Mouse (Mus musculus) hindbrain, embryonic 10.5 days (tissue): ENCODE data around the gene Pcnt. TPM values are rescaled to one million over a fixed set of nuclear protein-coding genes. Genes with fewer than 3 reads are reported as not detected.

Source experiments
- DNase-seq: peaks from one replicate; pipeline ENCODE4 v3.0.0-alpha.2; 2017; ENCODE audit warnings: low spot score
- H3K27ac ChIP-seq: fragments of 300-500 bp; sonication (generic); 2 replicates; pipeline ENCODE4 v1.5.1; 2016; ENCODE audit warnings: mild to moderate bottlenecking, moderate library complexity
- H3K27me3 ChIP-seq: fragments of 300-500 bp; sonication (generic); 2 replicates; pipeline ENCODE4 v1.6.1; 2016; ENCODE audit warnings: mild to moderate bottlenecking; ENCODE audit not compliant: poor library complexity, insufficient read depth, severe bottlenecking
- H3K36me3 ChIP-seq: fragments of 300-500 bp; sonication (generic); 2 replicates; pipeline ENCODE4 v1.6.1; 2016; ENCODE audit warnings: mild to moderate bottlenecking, moderate library complexity
- H3K4me1 ChIP-seq: fragments of 300-500 bp; sonication (generic); replicated peaks from 2 replicates; pipeline ENCODE4 v1.6.1; 2016; ENCODE audit warnings: mild to moderate bottlenecking
- H3K4me3 ChIP-seq: fragments of 300-500 bp; sonication (generic); 2 replicates; pipeline ENCODE4 v1.5.1; 2016; ENCODE audit warnings: mild to moderate bottlenecking, moderate library complexity
- H3K9me3 ChIP-seq: fragments of 300-500 bp; sonication (generic); 2 replicates; pipeline ENCODE4 v1.6.1; 2016; ENCODE audit warnings: mild to moderate bottlenecking, moderate library complexity
- WGBS: fragments of 180-500 bp; shearing (Covaris S2); methylation state at CpG from one replicate; pipeline ENCODE4 v1.1.7; 2016; 5-methylcytosine and 5-hydroxymethylcytosine counted together
- polyA plus RNA-seq: library from polyadenylated mRNA; unstranded; fragments of >200 nt; fragmentation: Nextera tagmentation; extraction: Ambion mirVana; gene quantifications from 2 replicates; pipeline ENCODE4 v1.2.1, GENCODE M21; 2016

Pcnt gene
- polyA plus RNA-seq, 1 experiment from 2014 or later = 15.8 TPM

DNA sequence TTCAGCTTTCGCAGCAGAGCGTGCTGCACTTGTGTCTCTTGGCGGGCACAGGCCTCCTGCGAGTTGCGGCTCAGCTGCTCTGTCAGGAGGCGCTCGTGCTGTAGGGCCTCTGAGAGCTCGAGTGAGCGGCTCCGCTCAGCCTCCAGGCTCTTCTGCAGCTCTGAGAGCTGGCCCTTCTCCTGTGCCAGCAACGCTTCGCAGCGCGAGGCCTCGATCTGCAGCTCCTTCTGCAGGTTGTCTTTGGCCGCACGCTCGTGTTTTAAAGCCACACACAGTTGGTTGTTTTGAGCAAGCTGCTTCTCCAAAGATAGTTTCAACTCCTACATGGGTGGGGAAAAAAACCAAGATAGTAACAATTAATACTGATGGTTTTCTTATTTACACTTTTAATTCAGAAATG is 67.6 kb downstream of the Pcnt start:
- DNase-seq = no peak
- H3K9me3 ChIP-seq = no peaks in the 10 kb centered on the region
- H3K4me1 ChIP-seq = no peaks in the 10 kb centered on the region
- H3K36me3 ChIP-seq = peaks cover 98% of the 10 kb centered on the region
- H3K27ac ChIP-seq = no peak overlapping the region
- no peak overlapping the region for H3K4me3 ChIP-seq
- whole genome bisulfite sequencing = 93% methylated on average over 18 of the region's 18 CpGs
- no peaks in the 10 kb centered on the region for H3K27me3 ChIP-seq

- Histone ChIP-seq H3K4me3 (no peak overlapping the region), H3K4me1 (no peaks in the 10 kb centered on the region), H3K9me3 (no peaks in the 10 kb centered on the region), H3K36me3 (peaks cover 98% of the 10 kb centered on the region), H3K27me3 (no peaks in the 10 kb centered on the region), H3K27ac (no peak overlapping the region)
- DNase-seq = no peak
- 87% methylated on average over 3 of the region's 3 CpGs for WGBS
Measured at GRCm38 (mm10) chr10:76371736-76372135, 70.8 kb downstream of the Pcnt start.

DNA sequence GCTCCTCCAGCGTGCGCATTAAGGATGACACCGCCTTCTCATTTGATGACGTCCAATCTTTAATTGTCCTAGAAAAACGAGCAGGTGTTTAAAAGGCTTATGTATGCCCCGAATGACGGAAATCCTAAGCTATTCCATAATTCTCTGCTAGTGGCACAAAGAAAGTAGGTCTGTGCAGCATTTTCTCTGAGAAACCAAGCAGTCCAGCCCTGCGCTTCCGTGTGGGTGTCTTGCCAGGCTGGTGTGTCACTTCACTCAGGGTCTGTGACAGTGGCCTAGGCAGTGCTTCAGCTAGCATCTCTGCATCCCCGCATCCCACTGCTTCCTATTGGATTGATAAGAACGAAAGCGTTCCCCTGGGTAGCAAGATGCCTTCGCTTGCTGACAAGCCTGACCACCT is 73.8 kb downstream of the Pcnt start:
- 94% methylated on average over 13 of the region's 13 CpGs for WGBS
- no peaks in the 10 kb centered on the region for H3K9me3 ChIP-seq
- no peaks in the 10 kb centered on the region for H3K27me3 ChIP-seq
- DNase-seq = no peak
- H3K36me3 ChIP-seq = peaks cover 98% of the 10 kb centered on the region
- H3K4me1 ChIP-seq = no peaks in the 10 kb centered on the region
- no peak overlapping the region for H3K27ac ChIP-seq
- H3K4me3 ChIP-seq = no peak overlapping the region

DNA sequence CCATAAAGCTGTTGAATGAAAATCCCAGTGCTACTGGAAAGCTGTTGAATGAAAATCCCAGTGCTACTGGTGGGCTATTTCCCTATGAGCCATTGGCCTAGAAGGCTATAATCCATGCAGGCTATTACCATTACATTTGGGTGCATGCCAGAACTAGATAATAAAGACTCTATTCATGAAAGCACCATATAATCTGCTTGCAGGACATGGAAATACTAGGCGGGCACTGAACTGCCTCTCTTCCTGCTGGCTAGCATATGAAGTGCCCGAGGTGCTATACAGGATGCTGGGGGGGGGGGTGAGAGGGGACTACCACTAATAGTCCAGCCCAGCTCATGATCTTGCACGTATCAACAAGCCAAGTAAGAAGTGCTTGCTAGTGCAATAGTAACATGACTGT is 79.4 kb downstream of the Pcnt start:
- no peaks in the 10 kb centered on the region for H3K4me1 ChIP-seq
- H3K4me3 ChIP-seq = no peak overlapping the region
- 88% methylated on average over 3 of the region's 3 CpGs for WGBS
- no peaks in the 10 kb centered on the region for H3K27me3 ChIP-seq
- peaks cover 80% of the 10 kb centered on the region for H3K36me3 ChIP-seq
- no peak overlapping the region for H3K27ac ChIP-seq
- no peaks in the 10 kb centered on the region for H3K9me3 ChIP-seq
- DNase-seq = no peak

- DNase-seq = no peak
- Histone ChIP-seq H3K36me3 (peaks cover 79% of the 10 kb centered on the region), H3K27me3 (no peaks in the 10 kb centered on the region), H3K4me1 (no peaks in the 10 kb centered on the region), H3K27ac (no peak overlapping the region), H3K4me3 (no peak overlapping the region), H3K9me3 (no peaks in the 10 kb centered on the region)
- 91% methylated on average over 5 of the region's 5 CpGs for WGBS
Measured at GRCm38 (mm10) chr10:76358468-76358867, 84.1 kb downstream of the Pcnt start.

DNA sequence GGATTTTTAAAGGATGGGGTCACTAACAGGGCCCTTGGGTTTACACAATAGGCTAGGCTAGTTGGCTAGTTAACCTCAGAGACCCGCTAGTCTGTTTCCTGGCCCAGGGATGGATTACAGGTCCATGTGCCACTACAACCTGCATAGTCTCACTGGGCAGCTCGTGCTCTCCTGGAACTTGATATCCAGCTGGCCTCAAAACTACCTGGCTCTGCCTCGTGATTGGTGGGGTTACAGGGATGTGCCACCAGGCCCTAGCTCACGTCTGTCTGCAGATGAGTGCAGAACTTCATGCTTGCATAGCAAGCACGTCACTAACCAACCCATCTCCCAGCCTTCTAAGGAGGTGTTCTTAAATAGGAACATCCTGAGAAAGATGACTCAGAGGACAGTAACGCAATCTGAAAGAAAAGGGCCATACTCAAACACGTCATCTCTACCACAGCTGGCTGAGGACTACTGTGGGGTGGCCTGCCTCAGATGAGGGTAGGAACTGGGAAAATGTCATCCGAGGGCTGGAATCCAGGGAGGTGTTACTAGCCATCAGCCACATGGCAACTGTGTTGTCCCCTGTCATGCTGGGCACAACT is 85.2 kb downstream of the Pcnt start:
- peaks cover 79% of the 10 kb centered on the region for H3K36me3 ChIP-seq
- H3K27me3 ChIP-seq = no peaks in the 10 kb centered on the region
- H3K4me1 ChIP-seq = no peaks in the 10 kb centered on the region
- no peaks in the 10 kb centered on the region for H3K9me3 ChIP-seq
- H3K27ac ChIP-seq = no peak overlapping the region
- 90% methylated on average over 8 of the region's 8 CpGs for WGBS
- H3K4me3 ChIP-seq = no peak overlapping the region
- no peak for DNase-seq

GRCm38 (mm10) chr10:76354974-76355373 is 87.6 kb downstream of the Pcnt start:
- no peaks in the 10 kb centered on the region for H3K27me3 ChIP-seq
- no peaks in the 10 kb centered on the region for H3K4me1 ChIP-seq
- peaks cover 93% of the 10 kb centered on the region for H3K36me3 ChIP-seq
- H3K9me3 ChIP-seq = no peaks in the 10 kb centered on the region
- no peak overlapping the region for H3K4me3 ChIP-seq
- 92% methylated on average over 12 of the region's 12 CpGs for WGBS
- H3K27ac ChIP-seq = no peak overlapping the region
- DNase-seq = no peak

- Histone ChIP-seq H3K4me1 (no peaks in the 10 kb centered on the region), H3K27me3 (no peaks in the 10 kb centered on the region), H3K27ac (no peak overlapping the region), H3K4me3 (no peak overlapping the region), H3K9me3 (no peaks in the 10 kb centered on the region), H3K36me3 (peaks cover 97% of the 10 kb centered on the region)
- WGBS = 97% methylated on average over 12 of the region's 12 CpGs
- no peak for DNase-seq
Measured at GRCm38 (mm10) chr10:76353986-76354385, 88.6 kb downstream of the Pcnt start.

- H3K9me3 ChIP-seq = no peaks in the 10 kb centered on the region
- WGBS = 93% methylated on average over 7 of the region's 7 CpGs
- H3K27ac ChIP-seq = no peak overlapping the region
- DNase-seq = no peak
- peaks cover 80% of the 10 kb centered on the region for H3K36me3 ChIP-seq
- no peak overlapping the region for H3K4me3 ChIP-seq
- H3K27me3 ChIP-seq = no peaks in the 10 kb centered on the region
- H3K4me1 ChIP-seq = no peaks in the 10 kb centered on the region
Measured at GRCm38 (mm10) chr10:76351953-76352352, 90.6 kb downstream of the Pcnt start.

GRCm38 (mm10) chr10:76346589-76346988 is 96.0 kb downstream of the Pcnt start:
- peaks cover 23% of the 10 kb centered on the region for H3K4me1 ChIP-seq

DNA sequence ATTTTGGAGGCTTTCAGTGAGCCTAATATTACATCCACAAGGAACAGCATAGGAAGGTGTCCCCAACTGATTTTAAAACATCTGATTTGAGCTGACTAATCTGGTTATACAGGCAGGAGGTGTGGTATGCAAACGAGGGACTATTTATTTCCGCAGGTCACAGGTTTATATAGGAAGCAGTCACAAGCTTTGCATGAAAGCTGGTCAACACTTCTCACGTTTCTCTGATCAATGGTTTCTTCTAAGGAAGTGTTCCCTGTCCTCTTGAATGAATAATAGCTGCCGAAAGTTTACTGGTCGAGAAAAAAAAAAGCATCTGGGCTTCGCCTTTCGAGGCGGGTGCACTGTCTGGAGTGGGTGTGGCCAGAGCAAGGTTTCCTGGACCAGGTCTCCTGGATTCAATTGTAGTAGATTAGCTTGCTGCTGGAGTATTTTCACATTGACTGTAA is 96.5 kb downstream of the Pcnt start:
- no peak for DNase-seq
- Histone ChIP-seq H3K9me3 (no peaks in the 10 kb centered on the region), H3K4me3 (peak overlapping the region; percentile 72), H3K4me1 (peaks cover 23% of the 10 kb centered on the region), H3K27me3 (no peaks in the 10 kb centered on the region), H3K27ac (no peak overlapping the region), H3K36me3 (peaks cover 21% of the 10 kb centered on the region)
- 28% methylated on average over 8 of the region's 8 CpGs for WGBS

More at GRCm38 (mm10) chr10:76346589-76346988, 96.0 kb downstream of the Pcnt start:
- H3K36me3 ChIP-seq = peaks cover 27% of the 10 kb centered on the region
- WGBS = 6% methylated on average over 4 of the region's 4 CpGs
- no peaks in the 10 kb centered on the region for H3K9me3 ChIP-seq
- no peaks in the 10 kb centered on the region for H3K27me3 ChIP-seq
- H3K4me3 ChIP-seq = no peak overlapping the region
- H3K27ac ChIP-seq = no peak overlapping the region
- DNase-seq = peak; percentile 53

- Histone ChIP-seq H3K9me3 (no peaks in the 10 kb centered on the region), H3K27ac (peak overlapping the region; percentile 94), H3K36me3 (peaks cover 16% of the 10 kb centered on the region), H3K4me3 (peak overlapping the region; percentile 72), H3K4me1 (peaks cover 23% of the 10 kb centered on the region), H3K27me3 (no peaks in the 10 kb centered on the region)
- WGBS = 7% methylated on average over 12 of the region's 12 CpGs
- DNase-seq = no peak
Measured at GRCm38 (mm10) chr10:76345540-76345902, 97.1 kb downstream of the Pcnt start.

DNA sequence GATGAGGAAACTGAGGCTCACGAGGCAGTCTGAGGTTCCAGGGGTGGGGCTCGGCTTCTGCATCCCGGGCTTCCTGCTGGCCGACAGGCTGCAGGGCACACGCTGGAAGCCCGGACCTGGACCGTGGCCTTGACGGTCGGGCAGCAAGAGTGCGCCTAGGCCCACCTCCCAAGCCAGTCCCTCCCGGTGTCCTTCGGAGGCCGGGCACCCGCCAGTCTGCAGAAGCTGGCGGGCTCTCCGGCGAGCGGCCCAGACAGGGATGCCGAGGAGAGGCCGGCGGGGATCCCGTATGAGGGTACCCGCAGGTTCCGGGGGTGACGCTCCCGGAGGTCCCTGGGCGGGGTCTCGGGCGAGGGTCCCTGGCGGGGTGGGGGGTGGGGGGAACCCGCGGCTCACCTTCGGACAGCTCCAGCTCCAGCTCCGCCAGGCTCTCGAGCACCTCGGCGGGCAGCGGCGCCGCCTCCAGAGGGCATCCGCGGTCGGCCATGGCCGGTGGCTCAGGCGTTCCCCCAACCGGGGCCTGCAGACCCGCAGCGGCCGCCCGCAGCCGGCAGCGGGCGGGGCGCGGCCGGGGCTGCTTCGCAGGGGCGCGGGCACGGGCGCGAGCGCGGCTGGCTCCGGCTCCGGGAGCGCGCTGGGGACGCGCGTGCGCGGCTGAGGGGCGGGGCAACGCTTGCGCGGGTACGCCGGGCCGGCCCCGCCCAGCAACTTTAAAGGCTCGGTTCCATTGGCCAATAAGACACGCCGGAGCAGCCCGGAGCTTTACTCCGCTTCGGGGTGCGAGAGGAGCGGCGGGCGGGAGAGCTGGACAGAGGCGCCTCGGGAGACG is 97.7 kb downstream of the Pcnt start, which contains the start of gene Dip2a:
Gene Dip2a, minus strand, starts transcription at position 581 of the 829 bp plus-strand sequence.
- Histone ChIP-seq H3K4me3 (peak within 1 kb of the TSS; percentile 72), H3K4me1 (peaks cover 23% of the 10 kb centered on the region), H3K9me3 (no peaks in the 10 kb centered on the region), H3K27ac (peak within 1 kb of the TSS; percentile 94), H3K36me3 (peaks cover 10% of the 10 kb centered on the region), H3K27me3 (no peaks in the 10 kb centered on the region)
- under 1% methylated on average over 94 of the region's 94 CpGs for WGBS
- peak; percentile 92 for DNase-seq
